Mouse (Mus musculus) brain, adult 10 weeks (tissue): ENCODE measurements around the gene Epdr1. TPM values are rescaled to one million over a fixed set of nuclear protein-coding genes. Genes with fewer than 3 reads are reported as not detected.

ENCODE experiments used
- polyA plus RNA-seq: library from polyadenylated mRNA; stranded (reverse); fragments of 350-450 nt; fragmentation: Illumina TruSeq; extraction: RNeasy Lipid Tissue Mini Kit (QIAGEN cat#74804); gene quantifications from one replicate; pipeline ENCODE4 v1.2.3, GENCODE M21; 2015; ENCODE audit warnings: low read depth, low replicate concordance

Gene Epdr1
- 145 TPM for polyA plus RNA-seq

GRCm38 (mm10) chr13:19619216-19619927 lies at the start of gene Epdr1:
TSS of gene Epdr1 (minus strand) at chr13:19619927.

GRCm38 (mm10) chr13:19622573-19623227 lies 3.0 kb upstream of the Epdr1 start, which contains the start of gene Sfrp4:
TSS of gene Sfrp4 (plus strand) at chr13:19623104.

Other genes with a start within 250 kb of the Epdr1 start
- gene Stard3nl, start 224.1 kb downstream of the Epdr1 start, polyA plus RNA-seq, result 85.6 TPM
- 1.8 TPM for gene Sfrp4, start 3.2 kb upstream of the Epdr1 start, polyA plus RNA-seq
- gene Nme8, start 77.9 kb upstream of the Epdr1 start, polyA plus RNA-seq, result not detected
- gene Gpr141, start 204.3 kb upstream of the Epdr1 start, polyA plus RNA-seq, result not detected